Mouse (Mus musculus) ES-E14 (cell line): Measurements from ENCODE around the gene Gm49318.

ENCODE experiments used
- CHD2 ChIP-seq: IDR thresholded peaks from 2 replicates; pipeline ENCODE4 v1.6.1; 2014; ENCODE audit warnings: mild to moderate bottlenecking, low read depth, low read length, inconsistent platforms
- HCFC1 ChIP-seq: IDR thresholded peaks from 2 replicates; pipeline ENCODE4 v1.6.1; 2012; ENCODE audit warnings: low read length, inconsistent platforms, borderline replicate concordance; ENCODE audit not compliant: insufficient read depth
- MAFK ChIP-seq: IDR thresholded peaks from 2 replicates; pipeline ENCODE4 v1.6.1; 2014; ENCODE audit warnings: mild to moderate bottlenecking, low read depth, low read length, inconsistent platforms; ENCODE audit not compliant: insufficient read depth

- no peak for TF ChIP-seq MAFK
- no peak for TF ChIP-seq CHD2
- no peak for TF ChIP-seq HCFC1
These were observed 13.6 kb upstream of the Gm49318 start for GRCm38 (mm10) chr9:22084667-22085021.
